Mouse (Mus musculus): ENCODE measurements around the gene Reps2. TPM values are rescaled to one million over a fixed set of nuclear protein-coding genes. Genes with fewer than 3 reads are reported as not detected.

Gene Reps2
- polyA plus RNA-seq, 1 experiment from 2014 or later = 0.68 TPM

DNA sequence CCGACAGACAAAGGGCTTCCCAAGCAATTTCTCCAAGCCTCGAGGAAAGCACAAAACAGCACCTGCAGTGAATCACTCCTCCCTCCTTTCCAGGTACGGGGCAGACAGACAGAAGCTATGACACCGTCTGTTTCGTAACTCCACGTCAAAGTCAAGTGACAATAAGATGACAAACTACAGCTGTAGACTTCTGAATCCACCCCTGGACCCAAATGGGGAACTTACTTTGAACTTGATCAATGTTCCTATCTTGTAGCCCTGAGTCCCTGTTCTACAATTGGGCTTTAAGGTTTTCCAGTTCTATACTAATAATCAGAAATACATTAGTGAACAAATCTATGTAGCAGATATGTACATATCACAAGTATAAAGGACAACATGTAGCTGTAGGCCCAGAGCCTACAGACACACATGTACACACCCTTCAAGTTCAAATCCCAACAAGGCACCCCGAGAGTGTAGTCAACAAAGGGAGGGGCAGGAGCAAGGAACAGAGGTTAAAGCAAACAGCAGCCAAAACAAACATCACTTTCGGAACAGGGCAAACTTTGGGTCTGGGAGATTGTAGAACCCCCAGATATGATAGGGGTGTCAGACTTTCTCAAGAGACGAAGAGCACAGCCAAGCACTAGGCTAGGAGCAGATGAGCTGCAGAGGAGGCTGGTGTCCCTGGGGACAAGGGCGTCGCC is 903 bp downstream of the Reps2 start:
- ChIA-PET CTCF (no interaction called here), POLR2A (no interaction called here)
- DNase-seq (ENCODE audit: low read depth, low spot score) (no peak), ATAC-seq (no peak)
- in situ Hi-C loops (cut with MboI; ENCODE audit: low pct_unique_long_range_greater_than_20kb) = no loop called here
- H3K27me3 ChIP-seq = peaks cover 31% of the 10 kb centered on the region
- TF ChIP-seq CTCF (IDR thresholded peaks at IDR 0.05) = no peak

GRCm38 (mm10) chrX:162641764-162642163 is 1.7 kb downstream of the Reps2 start:
- in situ Hi-C loops (cut with MboI; ENCODE audit: low pct_unique_long_range_greater_than_20kb) = no loop called here
- TF ChIP-seq CTCF (IDR thresholded peaks at IDR 0.05) = no peak
- H3K27me3 ChIP-seq = peaks cover 32% of the 10 kb centered on the region
- ChIA-PET CTCF (no interaction called here), POLR2A (no interaction called here)
- no peak for ATAC-seq
- no peak for DNase-seq (ENCODE audit: low read depth, low spot score)

GRCm38 (mm10) chrX:162635159-162635558 is 8.3 kb downstream of the Reps2 start:
- TF ChIP-seq CTCF (IDR thresholded peaks at IDR 0.05) = no peak
- ChIA-PET CTCF (no interaction called here), POLR2A (no interaction called here)
- in situ Hi-C loops (cut with MboI; ENCODE audit: low pct_unique_long_range_greater_than_20kb) = no loop called here
- peaks cover 27% of the 10 kb centered on the region for H3K27me3 ChIP-seq
- ATAC-seq (no peak), DNase-seq (ENCODE audit: low read depth, low spot score) (no peak)

GRCm38 (mm10) chrX:162622091-162622437 is 21.4 kb downstream of the Reps2 start:
- no peak for TF ChIP-seq CTCF (IDR thresholded peaks at IDR 0.05)
- no peaks in the 10 kb centered on the region for H3K27me3 ChIP-seq
- CTCF ChIA-PET = no interaction called here
- POLR2A ChIA-PET = no interaction called here
- no peak for ATAC-seq
- no peak for DNase-seq (ENCODE audit: low read depth, low spot score)
- in situ Hi-C loops (cut with MboI; ENCODE audit: low pct_unique_long_range_greater_than_20kb) = no loop called here

- DNase-seq (ENCODE audit: low read depth, low spot score) = no peak
- CTCF ChIA-PET = no interaction called here
- in situ Hi-C loops (cut with MboI; ENCODE audit: low pct_unique_long_range_greater_than_20kb) = no loop called here
- H3K27me3 ChIP-seq = peaks cover 2% of the 10 kb centered on the region
- no peak for ATAC-seq
- POLR2A ChIA-PET = no interaction called here
- no peak for TF ChIP-seq CTCF (IDR thresholded peaks at IDR 0.05)
Observed at GRCm38 (mm10) chrX:162621194-162622090, 22.0 kb downstream of the Reps2 start.

DNA sequence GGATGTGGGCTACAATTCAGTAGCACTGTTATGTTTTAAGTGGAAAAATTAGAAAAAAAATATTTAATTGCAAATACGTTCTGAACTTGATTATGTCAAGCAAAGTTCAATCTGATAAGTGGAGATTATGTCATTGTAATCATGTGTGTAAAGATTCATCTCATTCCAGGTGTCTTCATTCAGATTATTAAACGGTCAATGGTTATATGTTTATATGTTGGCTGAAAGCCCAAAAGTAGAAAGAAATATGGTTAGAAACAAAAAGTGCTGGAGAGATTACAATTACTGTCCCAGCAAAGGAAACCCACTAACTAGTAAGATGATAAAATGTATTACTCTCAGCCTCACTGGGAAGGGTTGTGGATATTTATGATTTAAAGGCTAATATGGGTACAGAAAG is 23.7 kb downstream of the Reps2 start:
- CTCF ChIA-PET = no interaction called here
- ATAC-seq (no peak), DNase-seq (ENCODE audit: low read depth, low spot score) (no peak)
- no peak for TF ChIP-seq CTCF (IDR thresholded peaks at IDR 0.05)
- POLR2A ChIA-PET = no interaction called here
- peaks cover 2% of the 10 kb centered on the region for H3K27me3 ChIP-seq
- in situ Hi-C loops (cut with MboI; ENCODE audit: low pct_unique_long_range_greater_than_20kb) = no loop called here

GRCm38 (mm10) chrX:162618547-162618946 is 24.9 kb downstream of the Reps2 start:
- ChIA-PET POLR2A (no interaction called here), CTCF (no interaction called here)
- in situ Hi-C loops (cut with MboI; ENCODE audit: low pct_unique_long_range_greater_than_20kb) = no loop called here
- no peak for TF ChIP-seq CTCF (IDR thresholded peaks at IDR 0.05)
- DNase-seq (ENCODE audit: low read depth, low spot score) (no peak), ATAC-seq (no peak)
- H3K27me3 ChIP-seq = peaks cover 2% of the 10 kb centered on the region

- ChIA-PET POLR2A (no interaction called here), CTCF (no interaction called here)
- TF ChIP-seq CTCF (IDR thresholded peaks at IDR 0.05) = no peak
- ATAC-seq = no peak
- in situ Hi-C loops (cut with MboI; ENCODE audit: low pct_unique_long_range_greater_than_20kb) = no loop called here
- DNase-seq (ENCODE audit: low read depth, low spot score) = no peak
- H3K27me3 ChIP-seq = peaks cover 22% of the 10 kb centered on the region
Observed at GRCm38 (mm10) chrX:162606113-162606512, 37.3 kb downstream of the Reps2 start.

DNA sequence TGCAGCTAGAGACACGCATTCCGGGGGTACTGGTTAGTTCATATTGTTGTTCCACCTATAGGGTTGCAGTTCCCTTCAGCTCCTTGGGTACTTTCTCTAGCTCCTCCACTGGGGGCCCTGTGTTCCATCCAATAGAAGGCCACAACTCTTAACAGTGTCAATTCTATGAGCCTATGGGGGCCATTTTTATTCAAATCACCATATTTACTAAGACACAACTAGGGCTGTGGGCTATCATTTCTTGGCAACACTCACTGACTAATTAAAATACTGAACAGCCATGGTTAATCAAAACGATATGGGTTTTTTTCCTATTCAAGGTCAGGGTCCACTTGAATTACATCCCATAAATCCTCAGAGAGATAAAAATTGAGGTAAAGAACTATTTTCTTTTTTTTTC is 43.8 kb downstream of the Reps2 start:
- no peak for TF ChIP-seq CTCF (IDR thresholded peaks at IDR 0.05)
- CTCF ChIA-PET = no interaction called here
- POLR2A ChIA-PET = no interaction called here
- ATAC-seq (no peak), DNase-seq (ENCODE audit: low read depth, low spot score) (no peak)
- in situ Hi-C loops (cut with MboI; ENCODE audit: low pct_unique_long_range_greater_than_20kb) = no loop called here
- peaks cover under 1% of the 10 kb centered on the region for H3K27me3 ChIP-seq

DNA sequence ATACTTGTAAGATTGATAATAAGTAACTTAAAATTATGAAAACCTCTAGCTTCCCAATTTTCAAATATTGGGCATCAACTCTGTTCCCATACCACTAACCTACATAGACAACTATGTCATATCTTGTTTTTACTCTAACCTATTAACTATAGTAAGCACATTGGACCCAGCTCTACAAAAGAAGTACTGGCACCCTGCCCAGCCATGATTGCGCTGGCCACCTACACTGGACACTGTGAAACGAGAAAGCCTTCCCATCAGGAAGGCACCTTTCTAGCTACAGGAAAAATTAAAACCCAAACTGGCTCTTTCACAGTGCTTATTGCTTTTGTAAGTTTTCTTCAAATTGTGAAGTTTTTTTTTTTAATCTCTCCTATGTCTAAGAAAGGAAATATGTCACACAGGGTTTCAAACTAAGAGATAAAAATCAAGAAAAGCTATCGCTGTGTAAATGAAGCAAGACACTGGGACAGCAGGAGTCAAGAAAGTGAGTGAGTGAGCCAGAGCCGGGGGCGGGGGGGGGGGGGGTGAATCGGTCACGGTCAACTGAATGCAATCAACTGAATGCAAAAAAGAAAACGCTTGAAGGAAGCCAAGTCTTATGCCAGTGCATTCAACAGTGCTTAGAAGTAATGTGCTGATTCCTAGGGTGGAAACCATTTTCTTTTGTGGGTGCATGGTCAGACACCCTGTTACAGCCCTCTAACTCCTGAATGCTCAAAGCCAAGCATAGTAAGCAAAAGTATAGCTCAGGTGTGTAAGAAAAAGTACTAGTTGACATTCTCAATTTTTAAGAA is 52.2 kb downstream of the Reps2 start:
- TF ChIP-seq CTCF (IDR thresholded peaks at IDR 0.05) = no peak
- ATAC-seq (no peak), DNase-seq (ENCODE audit: low read depth, low spot score) (no peak)
- POLR2A ChIA-PET = no interaction called here
- peaks cover 7% of the 10 kb centered on the region for H3K27me3 ChIP-seq
- CTCF ChIA-PET = interaction anchor here (0.7 to 1.3 kb wide), 3 partner anchors 10 to 41 kb away, joined by 3 read pairs; no protein-coding TSS in a partner anchor
- in situ Hi-C loops (cut with MboI; ENCODE audit: low pct_unique_long_range_greater_than_20kb) = no loop called here

Data from Patski (cell line).